Mouse (Mus musculus): Measurements from ENCODE around the gene Heg1. TPM values are rescaled to one million over a fixed set of nuclear protein-coding genes. Genes with fewer than 3 reads are reported as not detected.

Gene Heg1
- total RNA-seq (2017), result 38.1 and 42.1 TPM in 2 replicates

- ATAC-seq (ENCODE audit: extremely low read depth, insufficient number of reproducible peaks, low FRiP score, poor library complexity, severe bottlenecking), result peak; percentile 29
Observed at GRCm38 (mm10) chr16:33684162-33684702, at the start of gene Heg1. Heg1 (plus strand) TSS chr16:33684370.

- ATAC-seq (ENCODE audit: extremely low read depth, insufficient number of reproducible peaks, low FRiP score, poor library complexity, severe bottlenecking), result no peak
Observed at GRCm38 (mm10) chr16:33635836-33636595, 48.2 kb upstream of the Heg1 start.

- no peak for ATAC-seq (ENCODE audit: extremely low read depth, insufficient number of reproducible peaks, low FRiP score, poor library complexity, severe bottlenecking)
Observed at GRCm38 (mm10) chr16:33641779-33642178, 42.4 kb upstream of the Heg1 start.

GRCm38 (mm10) chr16:33653116-33653515, 31.1 kb upstream of the Heg1 start:
- ATAC-seq (ENCODE audit: extremely low read depth, insufficient number of reproducible peaks, low FRiP score, poor library complexity, severe bottlenecking), result no peak

- no peak for ATAC-seq (ENCODE audit: extremely low read depth, insufficient number of reproducible peaks, low FRiP score, poor library complexity, severe bottlenecking)
Observed at GRCm38 (mm10) chr16:33655443-33655842, 28.7 kb upstream of the Heg1 start.

- ATAC-seq (ENCODE audit: extremely low read depth, insufficient number of reproducible peaks, low FRiP score, poor library complexity, severe bottlenecking), result no peak
Observed at GRCm38 (mm10) chr16:33657191-33657590, 27.0 kb upstream of the Heg1 start.

- no peak for ATAC-seq (ENCODE audit: extremely low read depth, insufficient number of reproducible peaks, low FRiP score, poor library complexity, severe bottlenecking)
Observed at GRCm38 (mm10) chr16:33658121-33658520, 26.0 kb upstream of the Heg1 start.

- ATAC-seq (ENCODE audit: extremely low read depth, insufficient number of reproducible peaks, low FRiP score, poor library complexity, severe bottlenecking), result no peak
Observed at GRCm38 (mm10) chr16:33659521-33659920, 24.6 kb upstream of the Heg1 start.

- no peak for ATAC-seq (ENCODE audit: extremely low read depth, insufficient number of reproducible peaks, low FRiP score, poor library complexity, severe bottlenecking)
Observed at GRCm38 (mm10) chr16:33660125-33660524, 24.0 kb upstream of the Heg1 start.

GRCm38 (mm10) chr16:33662841-33663240, 21.3 kb upstream of the Heg1 start:
- no peak for ATAC-seq (ENCODE audit: extremely low read depth, insufficient number of reproducible peaks, low FRiP score, poor library complexity, severe bottlenecking)

GRCm38 (mm10) chr16:33666226-33666625, 17.9 kb upstream of the Heg1 start:
- ATAC-seq (ENCODE audit: extremely low read depth, insufficient number of reproducible peaks, low FRiP score, poor library complexity, severe bottlenecking), result no peak

- no peak for ATAC-seq (ENCODE audit: extremely low read depth, insufficient number of reproducible peaks, low FRiP score, poor library complexity, severe bottlenecking)
Observed at GRCm38 (mm10) chr16:33666985-33667538, 17.1 kb upstream of the Heg1 start.

GRCm38 (mm10) chr16:33668448-33668847, 15.7 kb upstream of the Heg1 start:
- ATAC-seq (ENCODE audit: extremely low read depth, insufficient number of reproducible peaks, low FRiP score, poor library complexity, severe bottlenecking), result no peak

- no peak for ATAC-seq (ENCODE audit: extremely low read depth, insufficient number of reproducible peaks, low FRiP score, poor library complexity, severe bottlenecking)
Observed at GRCm38 (mm10) chr16:33669072-33669471, 15.1 kb upstream of the Heg1 start.

- no peak for ATAC-seq (ENCODE audit: extremely low read depth, insufficient number of reproducible peaks, low FRiP score, poor library complexity, severe bottlenecking)
Observed at GRCm38 (mm10) chr16:33670340-33670739, 13.8 kb upstream of the Heg1 start.

- no peak for ATAC-seq (ENCODE audit: extremely low read depth, insufficient number of reproducible peaks, low FRiP score, poor library complexity, severe bottlenecking)
Observed at GRCm38 (mm10) chr16:33670933-33671332, 13.2 kb upstream of the Heg1 start.

- no peak for ATAC-seq (ENCODE audit: extremely low read depth, insufficient number of reproducible peaks, low FRiP score, poor library complexity, severe bottlenecking)
Observed at GRCm38 (mm10) chr16:33672188-33672587, 12.0 kb upstream of the Heg1 start.

GRCm38 (mm10) chr16:33672643-33673042, 11.5 kb upstream of the Heg1 start:
- no peak for ATAC-seq (ENCODE audit: extremely low read depth, insufficient number of reproducible peaks, low FRiP score, poor library complexity, severe bottlenecking)

GRCm38 (mm10) chr16:33673530-33674109, 10.6 kb upstream of the Heg1 start:
- no peak for ATAC-seq (ENCODE audit: extremely low read depth, insufficient number of reproducible peaks, low FRiP score, poor library complexity, severe bottlenecking)
